Mouse (Mus musculus) ovary, postnatal 10 days (tissue): ENCODE results near the gene Supt20.
"Not testable (repeated sequence)": the region's sequence is repeated elsewhere in the genome, so short reads cannot be mapped to it uniquely, and the experiment has no call there.

ENCODE experiments used
- DNase-seq: peaks from one replicate; pipeline ENCODE4 v3.0.0; 2022; ENCODE audit warnings: low spot score

The Supt20 gene

GRCm38 (mm10) chr3:54756058-54756457, 63.5 kb downstream of the Supt20 start:
- no peak for DNase-seq

GRCm38 (mm10) chr3:54757446-54757845, 64.8 kb downstream of the Supt20 start:
- DNase-seq = no peak

DNA sequence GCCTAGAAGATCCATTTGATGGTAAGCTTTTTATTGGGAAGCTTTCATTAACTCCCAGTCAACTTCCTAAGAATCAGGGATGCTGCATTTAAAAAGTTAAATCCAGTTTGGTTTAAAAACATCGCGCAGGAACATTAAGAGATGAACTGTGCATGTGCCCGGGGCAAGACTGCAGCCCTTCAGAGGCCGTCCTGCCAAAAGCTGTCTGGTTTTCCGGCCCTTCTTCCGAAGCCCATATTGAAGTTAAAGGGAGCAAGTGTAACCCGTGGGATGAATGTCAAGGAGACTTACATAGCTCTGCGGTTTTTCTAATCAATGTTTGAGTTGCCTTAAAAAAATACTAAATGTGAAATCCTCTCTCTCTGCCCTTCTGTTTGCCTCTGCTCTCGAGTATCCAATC, 66.6 kb downstream of the Supt20 start:
- no peak for DNase-seq

DNA sequence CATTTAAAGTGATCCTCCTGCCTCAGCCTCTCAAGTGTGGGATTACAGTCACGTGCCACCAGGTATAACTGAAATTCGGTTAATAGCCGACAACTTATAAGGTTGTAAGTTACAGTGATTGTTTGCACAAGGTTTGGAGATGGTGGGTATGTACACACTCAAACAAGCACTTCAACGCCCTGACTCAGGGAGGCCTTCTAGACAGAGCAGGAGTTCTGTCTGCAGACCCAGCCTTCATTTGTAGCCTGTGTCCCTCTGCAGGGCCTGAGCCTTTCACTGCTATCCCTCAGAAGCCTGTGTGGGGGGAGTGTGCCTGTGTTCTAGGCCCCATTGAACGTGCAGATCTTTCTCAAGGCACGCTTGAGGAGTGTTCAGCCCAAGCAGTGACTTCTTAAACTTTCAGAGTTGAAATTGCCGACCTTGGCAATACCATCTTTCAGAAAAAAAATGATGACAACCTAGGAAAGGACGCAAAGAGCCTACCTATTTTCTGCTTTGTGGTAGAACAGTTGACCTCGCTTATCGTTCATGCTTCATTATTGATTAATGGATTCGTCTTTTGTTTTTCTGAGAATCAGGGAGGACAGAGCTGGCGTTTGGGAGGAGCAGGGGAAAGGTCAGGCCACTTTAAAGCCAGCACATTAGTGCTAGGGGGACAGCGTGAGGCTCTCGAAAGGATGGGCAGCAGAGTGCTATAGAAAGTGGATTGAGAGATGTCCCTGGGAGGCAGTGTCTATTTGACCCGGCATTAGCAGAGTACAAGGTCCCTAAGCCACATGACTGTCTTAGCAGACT, 67.9 kb downstream of the Supt20 start:
- no peak for DNase-seq

- DNase-seq = no peak
These were observed 68.7 kb downstream of the Supt20 start for GRCm38 (mm10) chr3:54761258-54761657.

GRCm38 (mm10) chr3:54764418-54764817, 71.8 kb downstream of the Supt20 start:
- no peak for DNase-seq

- not testable (repeated sequence) for DNase-seq
These were observed 72.9 kb downstream of the Supt20 start for GRCm38 (mm10) chr3:54765521-54765920.

- DNase-seq = no peak
These were observed 73.4 kb downstream of the Supt20 start for GRCm38 (mm10) chr3:54766034-54766433.

GRCm38 (mm10) chr3:54766811-54767210, 74.2 kb downstream of the Supt20 start:
- DNase-seq = no peak

- DNase-seq = no peak
These were observed 76.0 kb downstream of the Supt20 start for GRCm38 (mm10) chr3:54768592-54768991.

GRCm38 (mm10) chr3:54769349-54770275, 77.0 kb downstream of the Supt20 start:
- no peak for DNase-seq

DNA sequence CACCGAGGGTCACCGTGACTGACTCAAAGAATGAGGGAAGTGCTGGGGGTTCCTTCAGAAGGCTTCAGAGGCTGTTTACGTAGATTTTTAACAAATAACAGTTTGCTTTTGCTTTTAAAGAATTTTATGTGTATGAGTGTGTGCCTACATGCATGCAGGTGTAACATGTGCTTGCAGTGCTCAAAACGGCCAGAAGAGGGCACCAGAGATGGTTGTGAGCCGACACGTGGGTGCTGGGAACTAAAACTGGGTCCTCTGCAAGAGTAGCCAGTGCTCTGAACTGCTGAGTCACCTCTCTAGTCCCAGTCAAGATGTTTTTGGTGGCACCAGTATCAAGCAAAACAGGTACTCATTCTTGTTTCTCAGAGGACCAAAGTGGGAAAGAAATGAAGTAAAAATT, 81.0 kb downstream of the Supt20 start:
- no peak for DNase-seq

GRCm38 (mm10) chr3:54775989-54776631, 83.5 kb downstream of the Supt20 start:
- no peak for DNase-seq
